Mouse (Mus musculus): Measurements from ENCODE around the gene Klf3.
A peak's percentile ranks its signal among the peaks of the same experiment; 100 is the strongest.

Gene Klf3

GRCm38 (mm10) chr5:64835295-64835694 is 32.1 kb downstream of the Klf3 start:
- DNase-seq (ENCODE audit: low read depth), result no peak

- no peak for DNase-seq (ENCODE audit: low read depth)
These were observed 35.9 kb downstream of the Klf3 start for GRCm38 (mm10) chr5:64839016-64839599.

GRCm38 (mm10) chr5:64840087-64840486 is 36.9 kb downstream of the Klf3 start:
- DNase-seq (ENCODE audit: low read depth), result no peak

GRCm38 (mm10) chr5:64844622-64845021 is 41.4 kb downstream of the Klf3 start:
- DNase-seq (ENCODE audit: low read depth), result no peak

GRCm38 (mm10) chr5:64847305-64847704 is 44.1 kb downstream of the Klf3 start:
- no peak for DNase-seq (ENCODE audit: low read depth)

- no peak for DNase-seq (ENCODE audit: low read depth)
These were observed 46.7 kb downstream of the Klf3 start for GRCm38 (mm10) chr5:64849892-64850291.

- no peak for DNase-seq (ENCODE audit: low read depth)
These were observed 49.6 kb downstream of the Klf3 start for GRCm38 (mm10) chr5:64852656-64853398.

- DNase-seq (ENCODE audit: low read depth), result no peak
These were observed 50.2 kb downstream of the Klf3 start for GRCm38 (mm10) chr5:64853421-64853820.

GRCm38 (mm10) chr5:64855199-64855598 is 52.0 kb downstream of the Klf3 start:
- no peak for DNase-seq (ENCODE audit: low read depth)

GRCm38 (mm10) chr5:64860900-64861470 is 57.8 kb downstream of the Klf3 start:
- DNase-seq (ENCODE audit: low read depth), result peak; percentile 60

GRCm38 (mm10) chr5:64861471-64862199 is 58.4 kb downstream of the Klf3 start:
- peak; percentile 57 for DNase-seq (ENCODE audit: low read depth)

GRCm38 (mm10) chr5:64862269-64862668 is 59.1 kb downstream of the Klf3 start:
- DNase-seq (ENCODE audit: low read depth), result peak; percentile 34

GRCm38 (mm10) chr5:64864699-64865108 is 61.5 kb downstream of the Klf3 start:
- peak; percentile 57 for DNase-seq (ENCODE audit: low read depth)

- DNase-seq (ENCODE audit: low read depth), result peak; percentile 41
These were observed 62.2 kb downstream of the Klf3 start for GRCm38 (mm10) chr5:64865219-64865964.

- peak; percentile 61 for DNase-seq (ENCODE audit: low read depth)
These were observed 63.3 kb downstream of the Klf3 start for GRCm38 (mm10) chr5:64866331-64867050.

GRCm38 (mm10) chr5:64867124-64867523 is 63.9 kb downstream of the Klf3 start:
- no peak for DNase-seq (ENCODE audit: low read depth)

GRCm38 (mm10) chr5:64867551-64867950 is 64.4 kb downstream of the Klf3 start:
- DNase-seq (ENCODE audit: low read depth), result no peak

- no peak for DNase-seq (ENCODE audit: low read depth)
These were observed 73.1 kb downstream of the Klf3 start for GRCm38 (mm10) chr5:64876086-64876830.

GRCm38 (mm10) chr5:64877235-64878026 is 74.2 kb downstream of the Klf3 start:
- DNase-seq (ENCODE audit: low read depth), result no peak

- no peak for DNase-seq (ENCODE audit: low read depth)
These were observed 74.8 kb downstream of the Klf3 start for GRCm38 (mm10) chr5:64878027-64878425.

All from naive thymus-derived CD4-positive, alpha-beta T cell, adult 2 months (primary cell).